Mouse (Mus musculus) thymus, adult 2 months (tissue): ENCODE results near the gene Palm2.

Experiments used
- CTCF ChIP-seq: fragments of 200-500 bp; IDR thresholded peaks from 2 replicates; pipeline ENCODE4 v1.5.1; 2012; ENCODE audit warnings: mild to moderate bottlenecking, control low read depth, low read length, moderate library complexity, borderline replicate concordance; ENCODE audit not compliant: control insufficient read depth, poor library complexity, insufficient read depth; ENCODE audit errors: extremely low read depth
- POLR2A ChIP-seq: fragments of 200-500 bp; IDR thresholded peaks from 2 replicates; pipeline ENCODE4 v1.6.1; 2012; ENCODE audit warnings: mild to moderate bottlenecking, low read length, control low read depth, moderate library complexity; ENCODE audit not compliant: control insufficient read depth, poor library complexity, insufficient read depth; ENCODE audit errors: extremely low read depth

DNA sequence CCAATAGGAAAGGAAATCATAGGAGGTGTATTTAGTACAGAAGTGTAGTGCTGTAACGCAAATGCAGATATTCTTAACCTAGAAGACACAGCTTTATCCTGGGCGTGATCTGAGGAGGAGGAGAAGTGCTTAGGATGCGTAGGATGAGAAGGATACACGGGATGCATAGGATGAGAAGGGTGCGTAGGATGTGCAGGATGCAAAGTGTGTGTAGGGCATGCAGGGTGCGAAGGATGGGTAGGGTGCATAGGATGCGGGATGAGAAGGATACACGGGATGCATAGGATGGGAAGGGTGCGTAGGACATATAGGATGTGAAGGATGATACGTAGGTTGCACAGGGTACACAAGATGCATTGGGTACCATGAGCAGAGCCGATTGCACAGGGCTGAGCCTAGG lies 262.9 kb downstream of the Palm2 start:
- TF ChIP-seq POLR2A, result no peak
- TF ChIP-seq CTCF, result no peak
